Mouse (Mus musculus): ENCODE data around the gene Ddah1. TPM values are rescaled to one million over a fixed set of nuclear protein-coding genes. Genes with fewer than 3 reads are reported as not detected.
A peak's percentile ranks its signal among the peaks of the same experiment; 100 is the strongest.
"Not testable (repeated sequence)": the region's sequence is repeated elsewhere in the genome, so short reads cannot be mapped to it uniquely, and the experiment has no call there.

Gene Ddah1
- polyA plus RNA-seq, 1 experiment from 2014 or later: 71.2 TPM

- ATAC-seq (replicated peaks; ENCODE audit: low FRiP score): no peak; the same call in 1 of the 2 replicates
- WGBS: 80% methylated on average over 8 of the region's 8 CpGs
Observed at GRCm38 (mm10) chr3:145903530-145903929, 145.1 kb downstream of the Ddah1 start.

GRCm38 (mm10) chr3:145904850-145905776, 146.6 kb downstream of the Ddah1 start:
- H3K9me3 ChIP-seq (ENCODE audit: control insufficient read depth, low read length): no peaks in the 10 kb centered on the region
- peak overlapping the region; percentile 24; the same call in 1 of the 2 replicates for H3K4me2 ChIP-seq (ENCODE audit: low read depth, low read length, severe bottlenecking)
- peak; percentile 52 for ATAC-seq (replicated peaks; ENCODE audit: low FRiP score)
- no peaks in the 10 kb centered on the region for H3K27me3 ChIP-seq (ENCODE audit: control insufficient read depth, insufficient read depth, low read length)
- H3K36me3 ChIP-seq (ENCODE audit: control insufficient read depth, insufficient read depth, low read length): no peaks in the 10 kb centered on the region
- no peak overlapping the region for H3K9ac ChIP-seq (ENCODE audit: low read length)
- H3K27ac ChIP-seq (ENCODE audit: low read depth, low read length): no peak overlapping the region
- H3K4me1 ChIP-seq (replicated peaks; ENCODE audit: control insufficient read depth, insufficient read depth, low read length): peaks cover 1% of the 10 kb centered on the region; the same call in 1 of the 2 replicates
- DNase-seq (ENCODE audit: low spot score): peak; percentile 90
- no peak overlapping the region for H3K4me3 ChIP-seq (ENCODE audit: low read depth, low read length)
- 50% methylated on average over 22 of the region's 22 CpGs for WGBS

More at GRCm38 (mm10) chr3:145903530-145903929, 145.1 kb downstream of the Ddah1 start:
- DNase-seq (ENCODE audit: low spot score): no peak
- Histone ChIP-seq H3K27ac (ENCODE audit: low read depth, low read length) (no peak overlapping the region), H3K9ac (ENCODE audit: low read length) (no peak overlapping the region), H3K4me3 (ENCODE audit: low read depth, low read length) (no peak overlapping the region), H3K27me3 (ENCODE audit: control insufficient read depth, insufficient read depth, low read length) (no peaks in the 10 kb centered on the region), H3K36me3 (ENCODE audit: control insufficient read depth, insufficient read depth, low read length) (no peaks in the 10 kb centered on the region), H3K4me1 (replicated peaks; ENCODE audit: control insufficient read depth, insufficient read depth, low read length) (peaks cover 1% of the 10 kb centered on the region; the same call in 1 of the 2 replicates), H3K4me2 (ENCODE audit: low read depth, low read length, severe bottlenecking) (no peak overlapping the region), H3K9me3 (ENCODE audit: control insufficient read depth, low read length) (no peaks in the 10 kb centered on the region)

GRCm38 (mm10) chr3:145906582-145906981, 148.1 kb downstream of the Ddah1 start:
- no peak overlapping the region for H3K27ac ChIP-seq (ENCODE audit: low read depth, low read length)
- peaks cover 1% of the 10 kb centered on the region; the same call in 1 of the 2 replicates for H3K4me1 ChIP-seq (replicated peaks; ENCODE audit: control insufficient read depth, insufficient read depth, low read length)
- 92% methylated on average over 9 of the region's 9 CpGs for WGBS
- no peaks in the 10 kb centered on the region for H3K36me3 ChIP-seq (ENCODE audit: control insufficient read depth, insufficient read depth, low read length)
- H3K4me2 ChIP-seq (ENCODE audit: low read depth, low read length, severe bottlenecking): no peak overlapping the region
- DNase-seq (ENCODE audit: low spot score) (no peak), ATAC-seq (replicated peaks; ENCODE audit: low FRiP score) (no peak)
- H3K4me3 ChIP-seq (ENCODE audit: low read depth, low read length): no peak overlapping the region
- H3K9me3 ChIP-seq (ENCODE audit: control insufficient read depth, low read length): no peaks in the 10 kb centered on the region
- H3K9ac ChIP-seq (ENCODE audit: low read length): no peak overlapping the region
- H3K27me3 ChIP-seq (ENCODE audit: control insufficient read depth, insufficient read depth, low read length): no peaks in the 10 kb centered on the region

GRCm38 (mm10) chr3:145912512-145912911, 154.0 kb downstream of the Ddah1 start:
- Histone ChIP-seq H3K4me2 (ENCODE audit: low read depth, low read length, severe bottlenecking) (no peak overlapping the region), H3K4me1 (replicated peaks; ENCODE audit: control insufficient read depth, insufficient read depth, low read length) (no peaks in the 10 kb centered on the region), H3K36me3 (ENCODE audit: control insufficient read depth, insufficient read depth, low read length) (no peaks in the 10 kb centered on the region), H3K4me3 (ENCODE audit: low read depth, low read length) (no peak overlapping the region), H3K9ac (ENCODE audit: low read length) (no peak overlapping the region), H3K27ac (ENCODE audit: low read depth, low read length) (no peak overlapping the region), H3K27me3 (ENCODE audit: control insufficient read depth, insufficient read depth, low read length) (no peaks in the 10 kb centered on the region), H3K9me3 (ENCODE audit: control insufficient read depth, low read length) (no peaks in the 10 kb centered on the region)
- ATAC-seq (replicated peaks; ENCODE audit: low FRiP score) (no peak), DNase-seq (ENCODE audit: low spot score) (no peak)
- 92% methylated on average over 7 of the region's 7 CpGs for WGBS

GRCm38 (mm10) chr3:145913263-145913662, 154.8 kb downstream of the Ddah1 start:
- H3K27me3 ChIP-seq (ENCODE audit: control insufficient read depth, insufficient read depth, low read length): no peaks in the 10 kb centered on the region
- 83% methylated on average over 6 of the region's 6 CpGs for WGBS
- H3K27ac ChIP-seq (ENCODE audit: low read depth, low read length): no peak overlapping the region
- H3K4me2 ChIP-seq (ENCODE audit: low read depth, low read length, severe bottlenecking): no peak overlapping the region
- no peak for DNase-seq (ENCODE audit: low spot score)
- no peak for ATAC-seq (replicated peaks; ENCODE audit: low FRiP score)
- H3K4me3 ChIP-seq (ENCODE audit: low read depth, low read length): no peak overlapping the region
- H3K9me3 ChIP-seq (ENCODE audit: control insufficient read depth, low read length): no peaks in the 10 kb centered on the region
- no peak overlapping the region for H3K9ac ChIP-seq (ENCODE audit: low read length)
- H3K36me3 ChIP-seq (ENCODE audit: control insufficient read depth, insufficient read depth, low read length): no peaks in the 10 kb centered on the region
- H3K4me1 ChIP-seq (replicated peaks; ENCODE audit: control insufficient read depth, insufficient read depth, low read length): no peaks in the 10 kb centered on the region

GRCm38 (mm10) chr3:145913942-145914341, 155.5 kb downstream of the Ddah1 start:
- not testable (repeated sequence) for H3K9ac ChIP-seq (ENCODE audit: low read length); H3K4me1 ChIP-seq (replicated peaks; ENCODE audit: control insufficient read depth, insufficient read depth, low read length); H3K4me2 ChIP-seq (ENCODE audit: low read depth, low read length, severe bottlenecking); ATAC-seq (replicated peaks; ENCODE audit: low FRiP score); DNase-seq (ENCODE audit: low spot score); H3K27me3 ChIP-seq (ENCODE audit: control insufficient read depth, insufficient read depth, low read length); H3K36me3 ChIP-seq (ENCODE audit: control insufficient read depth, insufficient read depth, low read length); H3K4me3 ChIP-seq (ENCODE audit: low read depth, low read length); H3K9me3 ChIP-seq (ENCODE audit: control insufficient read depth, low read length); H3K27ac ChIP-seq (ENCODE audit: low read depth, low read length)
- WGBS: 59% methylated on average over 7 of the region's 7 CpGs

- Histone ChIP-seq H3K4me1 (replicated peaks; ENCODE audit: control insufficient read depth, insufficient read depth, low read length) (no peaks in the 10 kb centered on the region), H3K36me3 (ENCODE audit: control insufficient read depth, insufficient read depth, low read length) (no peaks in the 10 kb centered on the region), H3K27me3 (ENCODE audit: control insufficient read depth, insufficient read depth, low read length) (no peaks in the 10 kb centered on the region), H3K27ac (ENCODE audit: low read depth, low read length) (no peak overlapping the region), H3K4me3 (ENCODE audit: low read depth, low read length) (no peak overlapping the region), H3K9ac (ENCODE audit: low read length) (no peak overlapping the region), H3K4me2 (ENCODE audit: low read depth, low read length, severe bottlenecking) (no peak overlapping the region), H3K9me3 (ENCODE audit: control insufficient read depth, low read length) (no peaks in the 10 kb centered on the region)
- WGBS: 92% methylated on average over 5 of the region's 5 CpGs
- no peak for ATAC-seq (replicated peaks; ENCODE audit: low FRiP score)
- no peak for DNase-seq (ENCODE audit: low spot score)
Observed at GRCm38 (mm10) chr3:145916374-145916773, 157.9 kb downstream of the Ddah1 start.

GRCm38 (mm10) chr3:145916826-145917225, 158.4 kb downstream of the Ddah1 start:
- Histone ChIP-seq H3K4me3 (ENCODE audit: low read depth, low read length) (no peak overlapping the region), H3K27me3 (ENCODE audit: control insufficient read depth, insufficient read depth, low read length) (no peaks in the 10 kb centered on the region), H3K4me1 (replicated peaks; ENCODE audit: control insufficient read depth, insufficient read depth, low read length) (no peaks in the 10 kb centered on the region), H3K4me2 (ENCODE audit: low read depth, low read length, severe bottlenecking) (no peak overlapping the region), H3K9ac (ENCODE audit: low read length) (no peak overlapping the region), H3K27ac (ENCODE audit: low read depth, low read length) (no peak overlapping the region), H3K36me3 (ENCODE audit: control insufficient read depth, insufficient read depth, low read length) (no peaks in the 10 kb centered on the region), H3K9me3 (ENCODE audit: control insufficient read depth, low read length) (no peaks in the 10 kb centered on the region)
- DNase-seq (ENCODE audit: low spot score) (no peak), ATAC-seq (replicated peaks; ENCODE audit: low FRiP score) (no peak)
- WGBS: 90% methylated on average over 4 of the region's 4 CpGs

Measured in forebrain, embryonic 11.5 days (tissue).